Mouse (Mus musculus) thymus, adult 2 months (tissue): Measurements from ENCODE around the gene Ptbp3. TPM values are rescaled to one million over a fixed set of nuclear protein-coding genes. Genes with fewer than 3 reads are reported as not detected.

ENCODE experiments used
- DNase-seq: peaks from one replicate; pipeline ENCODE4 v3.0.0; 2021
- H3K27ac ChIP-seq: fragments of 200-500 bp; 2 replicates; pipeline ENCODE4 v1.5.1; 2012; ENCODE audit warnings: low read length, control low read depth; ENCODE audit not compliant: control insufficient read depth, insufficient read depth
- H3K27me3 ChIP-seq: fragments of 200-500 bp; 2 replicates; pipeline ENCODE4 v1.6.1; 2012; ENCODE audit warnings: mild to moderate bottlenecking, low read length, moderate library complexity, mixed read lengths; ENCODE audit not compliant: control insufficient read depth, insufficient read depth
- H3K36me3 ChIP-seq: fragments of 200-500 bp; 2 replicates; pipeline ENCODE4 v1.6.1; 2012; ENCODE audit warnings: mild to moderate bottlenecking, low read length, moderate library complexity; ENCODE audit not compliant: control insufficient read depth, insufficient read depth
- H3K4me1 ChIP-seq: fragments of 200-500 bp; replicated peaks from 2 replicates; pipeline ENCODE4 v1.6.1; 2012; ENCODE audit warnings: low read length; ENCODE audit not compliant: control insufficient read depth, insufficient read depth
- H3K4me3 ChIP-seq: fragments of 200-500 bp; 2 replicates; pipeline ENCODE4 v1.5.1; 2012; ENCODE audit warnings: mild to moderate bottlenecking, low read length, control low read depth, moderate library complexity; ENCODE audit not compliant: control insufficient read depth, insufficient read depth
- CTCF ChIP-seq: fragments of 200-500 bp; IDR thresholded peaks from 2 replicates; pipeline ENCODE4 v1.5.1; 2012; ENCODE audit warnings: mild to moderate bottlenecking, control low read depth, low read length, moderate library complexity, borderline replicate concordance; ENCODE audit not compliant: control insufficient read depth, poor library complexity, insufficient read depth; ENCODE audit errors: extremely low read depth
- POLR2A ChIP-seq: fragments of 200-500 bp; IDR thresholded peaks from 2 replicates; pipeline ENCODE4 v1.6.1; 2012; ENCODE audit warnings: mild to moderate bottlenecking, low read length, control low read depth, moderate library complexity; ENCODE audit not compliant: control insufficient read depth, poor library complexity, insufficient read depth; ENCODE audit errors: extremely low read depth
- WGBS: fragments of 180-500 bp; shearing (Covaris S2); methylation state at CpG from one replicate; pipeline ENCODE4 v1.1.7; 2018; 5-methylcytosine and 5-hydroxymethylcytosine counted together
- polyA plus RNA-seq: library from polyadenylated mRNA; depleted of rRNA; stranded (reverse); fragments of >200 nt; gene quantifications from 2 replicates; pipeline ENCODE4 v1.2.3, GENCODE M21; 2012; rRNA removed

Ptbp3 gene
- polyA plus RNA-seq, 1 experiment, result 90.4 TPM

DNA sequence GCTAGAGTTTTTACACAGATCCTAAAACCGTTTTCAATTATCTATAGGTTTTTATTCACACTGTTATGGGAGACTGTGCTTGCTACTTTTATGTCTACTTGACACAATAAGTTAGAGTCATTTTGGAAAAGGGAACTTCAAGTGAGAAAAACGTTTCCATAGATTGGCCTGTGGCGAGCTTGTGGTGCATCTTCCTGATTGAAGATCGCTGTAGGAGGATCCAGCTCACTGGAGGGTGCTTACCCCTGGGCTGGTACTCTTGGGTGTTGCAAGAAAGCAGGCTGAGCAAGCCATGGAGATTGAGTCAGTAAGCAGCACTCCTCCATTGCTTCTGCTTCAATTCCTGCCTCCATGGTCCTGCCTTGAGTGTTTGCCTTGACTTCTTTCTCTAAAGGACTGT, 113.2 kb downstream of the Ptbp3 start:
- Histone ChIP-seq H3K4me1 (peaks cover 17% of the 10 kb centered on the region), H3K27me3 (no peaks in the 10 kb centered on the region), H3K4me3 (no peak overlapping the region), H3K27ac (no peak overlapping the region), H3K36me3 (no peaks in the 10 kb centered on the region)
- TF ChIP-seq CTCF, result no peak
- no peak for TF ChIP-seq POLR2A
- WGBS, result 58% methylated on average over 4 of the region's 4 CpGs
- no peak for DNase-seq

DNA sequence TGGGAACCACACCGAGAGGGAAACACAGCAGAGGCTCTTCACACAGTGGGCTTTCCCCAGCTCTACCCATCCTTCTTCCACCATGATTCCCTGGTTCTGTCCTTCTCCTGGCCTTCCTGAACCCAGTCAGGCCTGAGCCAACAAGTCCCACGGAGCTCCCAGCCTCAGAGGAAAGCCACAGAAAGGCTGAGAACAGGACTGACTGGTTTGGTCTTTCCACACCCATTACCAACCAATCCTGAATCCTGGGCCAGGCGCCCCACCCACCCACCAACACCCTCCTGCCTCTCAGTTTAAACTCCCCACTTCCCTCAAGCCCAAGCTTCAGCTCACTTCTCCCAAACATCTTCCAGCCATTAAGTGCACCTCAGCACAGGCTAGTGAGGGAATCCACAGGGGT, 115.1 kb downstream of the Ptbp3 start:
- H3K4me1 ChIP-seq, result peaks cover 15% of the 10 kb centered on the region
- no peak overlapping the region for H3K27ac ChIP-seq
- DNase-seq, result no peak
- 67% methylated on average over 3 of the region's 3 CpGs for WGBS
- H3K27me3 ChIP-seq, result no peaks in the 10 kb centered on the region
- no peaks in the 10 kb centered on the region for H3K36me3 ChIP-seq
- TF ChIP-seq POLR2A (no peak), CTCF (no peak)
- no peak overlapping the region for H3K4me3 ChIP-seq

DNA sequence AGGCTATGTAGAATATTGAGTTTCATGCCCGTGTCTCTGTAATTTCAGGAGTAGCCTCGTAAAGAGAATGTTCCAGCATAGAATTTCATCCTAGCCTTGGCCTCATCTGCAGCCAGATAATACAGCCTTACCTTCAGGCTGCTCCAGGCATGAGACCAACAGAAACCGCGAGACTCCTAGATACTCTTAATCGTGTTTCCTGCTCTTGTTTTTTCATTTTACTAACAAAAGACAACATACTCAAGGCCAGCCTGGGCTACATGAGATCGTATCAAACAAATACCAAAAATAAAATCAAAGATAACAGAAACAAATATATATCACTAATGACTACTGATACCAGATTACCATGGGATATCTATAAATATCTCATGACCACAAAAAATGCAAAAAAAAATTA, 120.0 kb downstream of the Ptbp3 start:
- 82% methylated on average over 6 of the region's 6 CpGs for WGBS
- no peak overlapping the region for H3K27ac ChIP-seq
- peaks cover 5% of the 10 kb centered on the region for H3K4me1 ChIP-seq
- H3K36me3 ChIP-seq, result no peaks in the 10 kb centered on the region
- no peak for DNase-seq
- no peak overlapping the region for H3K4me3 ChIP-seq
- no peaks in the 10 kb centered on the region for H3K27me3 ChIP-seq
- TF ChIP-seq POLR2A, result no peak
- no peak for TF ChIP-seq CTCF

DNA sequence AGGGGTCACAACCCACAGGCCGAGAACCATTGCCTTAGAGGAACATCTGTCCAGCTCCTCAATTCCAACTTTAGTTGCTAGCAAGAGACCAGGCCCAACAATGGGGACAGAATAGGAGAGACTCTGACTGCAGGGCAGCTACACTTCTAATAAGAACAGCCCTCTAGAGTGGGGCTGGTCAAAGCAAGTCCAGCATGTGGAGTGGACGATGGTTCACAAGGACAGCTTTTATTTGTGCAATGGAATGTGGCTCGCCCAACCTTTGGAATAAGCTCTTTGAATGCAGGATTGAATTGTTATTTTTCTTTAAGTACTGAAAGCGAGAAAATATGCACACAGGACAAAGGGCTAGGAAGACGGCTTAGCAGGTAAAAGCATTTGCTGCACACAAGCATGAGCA, 122.7 kb downstream of the Ptbp3 start:
- Histone ChIP-seq H3K27ac (no peak overlapping the region), H3K36me3 (no peaks in the 10 kb centered on the region), H3K4me1 (peaks cover 8% of the 10 kb centered on the region), H3K27me3 (no peaks in the 10 kb centered on the region), H3K4me3 (no peak overlapping the region)
- WGBS, result 93% methylated on average over 5 of the region's 5 CpGs
- TF ChIP-seq POLR2A, result no peak
- TF ChIP-seq CTCF, result no peak
- no peak for DNase-seq

DNA sequence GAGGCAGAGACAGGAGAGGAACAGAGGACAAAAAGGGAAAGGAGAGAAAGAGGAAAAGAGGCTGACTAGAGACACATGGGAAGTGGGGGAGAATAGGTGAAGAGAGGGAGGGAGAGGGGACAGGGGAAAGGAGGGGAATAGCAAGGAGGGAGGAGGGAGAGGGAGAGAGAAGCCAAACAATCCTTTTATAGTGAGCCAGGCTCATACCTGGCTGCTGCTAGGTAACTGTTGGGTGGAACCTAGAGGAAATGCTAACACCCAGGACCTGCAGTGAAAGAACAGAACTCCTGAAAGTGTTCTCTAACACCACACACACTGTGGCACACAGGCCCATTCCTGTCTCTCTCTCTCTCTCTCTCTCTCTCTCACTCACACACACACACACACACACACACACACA, 126.4 kb downstream of the Ptbp3 start:
- TF ChIP-seq POLR2A (no peak), CTCF (no peak)
- H3K36me3 ChIP-seq, result no peaks in the 10 kb centered on the region

DNA sequence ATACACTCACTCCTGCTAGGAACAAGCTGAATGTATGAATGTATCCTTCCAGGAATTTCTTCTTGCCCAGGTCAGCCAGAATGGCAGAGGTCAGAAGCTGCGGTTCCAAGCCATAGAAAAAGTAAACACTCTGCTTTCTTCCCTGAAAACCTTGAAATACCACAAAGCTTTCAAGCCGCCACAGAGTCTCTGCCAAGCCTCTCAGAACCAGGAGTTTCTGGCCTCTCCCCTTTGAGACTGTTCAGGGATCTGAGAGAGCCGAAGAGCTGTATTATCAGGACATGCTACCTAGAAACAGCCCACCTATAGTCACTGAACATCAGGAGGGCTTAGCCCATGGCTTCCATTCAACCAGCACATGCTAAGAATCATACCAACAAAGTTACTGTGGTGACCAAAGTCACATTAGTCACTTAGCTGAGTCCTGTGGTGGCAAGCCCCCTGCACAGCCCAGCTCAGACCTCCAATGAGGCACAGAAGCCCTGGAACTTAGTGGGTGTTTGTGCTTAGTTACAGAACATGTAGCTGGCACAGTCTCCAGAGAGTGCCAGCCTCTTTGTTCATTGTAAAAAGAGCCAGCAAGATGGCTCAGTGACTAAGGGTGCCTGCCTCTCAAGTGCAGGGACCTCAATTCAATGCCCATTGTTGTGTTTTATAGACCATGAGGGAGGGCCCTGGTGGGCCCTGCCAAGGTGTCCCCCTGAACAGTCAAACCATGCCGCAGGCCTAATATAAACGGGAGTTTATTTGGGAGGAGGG, 127.0 kb downstream of the Ptbp3 start:
- Histone ChIP-seq H3K4me3 (no peak overlapping the region), H3K27ac (no peak overlapping the region), H3K4me1 (peaks cover 10% of the 10 kb centered on the region), H3K27me3 (no peaks in the 10 kb centered on the region), H3K36me3 (no peaks in the 10 kb centered on the region)
- 66% methylated on average over 5 of the region's 5 CpGs for WGBS
- no peak for TF ChIP-seq CTCF
- TF ChIP-seq POLR2A, result no peak
- no peak for DNase-seq

More for the DNA sequence above, 126.4 kb downstream of the Ptbp3 start:
- H3K4me1 ChIP-seq, result peaks cover 10% of the 10 kb centered on the region
- H3K4me3 ChIP-seq, result no peak overlapping the region
- H3K27ac ChIP-seq, result no peak overlapping the region
- DNase-seq, result no peak
- H3K27me3 ChIP-seq, result no peaks in the 10 kb centered on the region

Other genes with a start within 250 kb of the Ptbp3 start
- 21.6 and 22.0 TPM in 2 replicates for gene Susd1, start 110.7 kb downstream of the Ptbp3 start, polyA plus RNA-seq
- gene Hsdl2, start 32.2 kb upstream of the Ptbp3 start, polyA plus RNA-seq, result 14.3 and 22.2 TPM in 2 replicates
- gene E130308A19Rik, start 76.8 kb upstream of the Ptbp3 start, polyA plus RNA-seq, result 12.4 and 14.8 TPM in 2 replicates